Mouse (Mus musculus) hindbrain, embryonic 10.5 days (tissue): ENCODE measurements at regions not wholly inside any gene's neighbourhood (a gene's known extent, or its start where the extent isn't known, plus 50 kb on each side); places are given as distances from the start of the nearest gene placed in this dataset.

Source experiments
- DNase-seq: peaks from one replicate; pipeline ENCODE4 v3.0.0-alpha.2; 2017; ENCODE audit warnings: low spot score
- H3K27ac ChIP-seq: fragments of 300-500 bp; sonication (generic); 2 replicates; pipeline ENCODE4 v1.5.1; 2016; ENCODE audit warnings: mild to moderate bottlenecking, moderate library complexity
- H3K27me3 ChIP-seq: fragments of 300-500 bp; sonication (generic); 2 replicates; pipeline ENCODE4 v1.6.1; 2016; ENCODE audit warnings: mild to moderate bottlenecking; ENCODE audit not compliant: poor library complexity, insufficient read depth, severe bottlenecking
- H3K36me3 ChIP-seq: fragments of 300-500 bp; sonication (generic); 2 replicates; pipeline ENCODE4 v1.6.1; 2016; ENCODE audit warnings: mild to moderate bottlenecking, moderate library complexity
- H3K4me1 ChIP-seq: fragments of 300-500 bp; sonication (generic); replicated peaks from 2 replicates; pipeline ENCODE4 v1.6.1; 2016; ENCODE audit warnings: mild to moderate bottlenecking
- H3K4me3 ChIP-seq: fragments of 300-500 bp; sonication (generic); 2 replicates; pipeline ENCODE4 v1.5.1; 2016; ENCODE audit warnings: mild to moderate bottlenecking, moderate library complexity
- H3K9me3 ChIP-seq: fragments of 300-500 bp; sonication (generic); 2 replicates; pipeline ENCODE4 v1.6.1; 2016; ENCODE audit warnings: mild to moderate bottlenecking, moderate library complexity
- WGBS: fragments of 180-500 bp; shearing (Covaris S2); methylation state at CpG from one replicate; pipeline ENCODE4 v1.1.7; 2016; 5-methylcytosine and 5-hydroxymethylcytosine counted together

- Histone ChIP-seq H3K27me3 (peaks cover 89% of the 10 kb centered on the region), H3K4me3 (no peak overlapping the region), H3K9me3 (no peaks in the 10 kb centered on the region), H3K4me1 (peaks cover 11% of the 10 kb centered on the region; the same call in 1 of the 2 replicates), H3K27ac (no peak overlapping the region), H3K36me3 (no peaks in the 10 kb centered on the region)
- no peak for DNase-seq
- 96% methylated on average over 9 of the region's 9 CpGs for WGBS
These were observed 111.5 kb upstream of the Pja1 start for GRCm38 (mm10) chrX:99582611-99583010.

DNA sequence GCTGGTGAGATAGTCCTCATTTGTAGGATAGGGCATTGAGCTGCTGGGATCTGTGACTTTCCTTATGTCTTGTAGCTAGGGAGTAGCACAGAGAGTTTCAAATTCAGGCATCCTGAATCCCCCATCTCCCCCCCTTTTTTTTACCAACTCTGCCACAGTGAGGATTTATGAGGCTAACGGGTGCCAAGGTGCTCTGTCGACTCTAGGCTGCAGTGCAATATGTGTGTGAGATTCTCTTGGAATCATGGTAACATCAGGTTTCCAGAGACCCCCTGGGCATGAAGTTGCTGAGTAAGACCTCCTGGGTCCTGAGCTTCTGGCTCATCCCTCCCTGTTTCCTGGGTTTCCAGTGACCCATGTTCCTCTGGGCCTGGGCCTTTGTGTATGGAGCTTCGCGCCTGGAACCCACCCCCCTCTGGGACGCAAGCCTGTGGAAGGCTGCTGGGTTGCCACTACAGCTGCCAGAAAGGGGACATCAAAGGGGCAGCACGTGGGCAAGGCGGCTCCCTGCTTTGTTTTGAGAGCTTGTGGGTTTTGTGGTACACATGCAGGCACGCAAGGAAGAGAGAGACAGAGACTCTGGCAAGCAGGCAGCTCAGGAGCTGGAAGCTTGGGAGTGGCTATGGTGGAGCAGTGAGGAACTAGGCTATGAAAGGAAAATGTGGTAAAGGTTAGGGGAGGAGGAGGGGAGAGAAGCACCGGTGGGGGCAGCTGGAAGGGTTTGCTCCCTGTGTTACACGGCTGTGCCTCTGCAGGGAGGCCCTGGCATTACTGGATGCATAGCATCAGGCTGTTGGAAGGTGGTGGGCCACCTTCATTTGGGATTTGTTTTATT is 110.8 kb upstream of the Pja1 start:
- no peak for DNase-seq
- Histone ChIP-seq H3K4me3 (no peak overlapping the region), H3K9me3 (no peaks in the 10 kb centered on the region), H3K27ac (peak overlapping the region; percentile 29; the same call in 1 of the 2 replicates), H3K4me1 (peaks cover 11% of the 10 kb centered on the region; the same call in 1 of the 2 replicates), H3K36me3 (no peaks in the 10 kb centered on the region), H3K27me3 (peaks cover 86% of the 10 kb centered on the region)
- 39% methylated on average over 10 of the region's 10 CpGs for WGBS

DNA sequence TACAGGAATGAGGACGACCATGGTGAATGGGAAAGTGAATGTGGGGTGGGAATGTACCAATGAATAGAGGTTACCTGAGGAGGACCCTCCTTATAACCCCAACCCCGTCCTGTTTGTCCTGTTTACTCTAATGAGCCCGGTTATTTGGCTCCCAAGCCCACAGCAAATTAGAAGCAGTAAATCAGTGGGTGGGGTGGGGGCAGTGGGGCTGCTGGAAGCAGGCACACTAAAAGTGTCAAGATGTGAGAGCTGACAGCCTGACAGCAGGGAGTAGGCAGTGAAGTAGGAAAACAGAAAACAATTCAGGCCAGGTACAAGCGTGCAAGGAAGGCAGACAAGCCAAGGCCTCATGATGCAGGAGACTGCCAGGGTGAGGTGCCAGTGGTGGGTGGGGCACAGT is 108.1 kb upstream of the Pja1 start:
- Histone ChIP-seq H3K27me3 (peaks cover 84% of the 10 kb centered on the region), H3K9me3 (no peaks in the 10 kb centered on the region), H3K4me1 (peaks cover 18% of the 10 kb centered on the region), H3K4me3 (no peak overlapping the region), H3K27ac (no peak overlapping the region), H3K36me3 (no peaks in the 10 kb centered on the region)
- 67% methylated on average over 4 of the region's 4 CpGs for WGBS
- no peak for DNase-seq

GRCm38 (mm10) chrX:99578796-99579195 is 107.7 kb upstream of the Pja1 start:
- Histone ChIP-seq H3K4me3 (no peak overlapping the region), H3K27ac (no peak overlapping the region), H3K4me1 (peaks cover 18% of the 10 kb centered on the region), H3K9me3 (no peaks in the 10 kb centered on the region), H3K27me3 (peaks cover 84% of the 10 kb centered on the region), H3K36me3 (no peaks in the 10 kb centered on the region)
- DNase-seq = no peak
- WGBS = 78% methylated on average over 2 of the region's 2 CpGs

- Histone ChIP-seq H3K27me3 (peaks cover 90% of the 10 kb centered on the region), H3K4me3 (no peak overlapping the region), H3K4me1 (peaks cover 12% of the 10 kb centered on the region), H3K9me3 (no peaks in the 10 kb centered on the region), H3K27ac (peak overlapping the region; percentile 78; the same call in 1 of the 2 replicates), H3K36me3 (no peaks in the 10 kb centered on the region)
- 43% methylated on average over 5 of the region's 5 CpGs for WGBS
- DNase-seq = no peak
These were observed 104.0 kb upstream of the Pja1 start for GRCm38 (mm10) chrX:99575105-99575504.

- Histone ChIP-seq H3K4me3 (peak overlapping the region; percentile 39), H3K27me3 (peaks cover 90% of the 10 kb centered on the region), H3K9me3 (no peaks in the 10 kb centered on the region), H3K27ac (peak overlapping the region; percentile 78), H3K36me3 (no peaks in the 10 kb centered on the region), H3K4me1 (peaks cover 12% of the 10 kb centered on the region)
- peak; percentile 56 for DNase-seq
- WGBS = 27% methylated on average over 18 of the region's 18 CpGs
These were observed 103.5 kb upstream of the Pja1 start for GRCm38 (mm10) chrX:99574441-99575103.

DNA sequence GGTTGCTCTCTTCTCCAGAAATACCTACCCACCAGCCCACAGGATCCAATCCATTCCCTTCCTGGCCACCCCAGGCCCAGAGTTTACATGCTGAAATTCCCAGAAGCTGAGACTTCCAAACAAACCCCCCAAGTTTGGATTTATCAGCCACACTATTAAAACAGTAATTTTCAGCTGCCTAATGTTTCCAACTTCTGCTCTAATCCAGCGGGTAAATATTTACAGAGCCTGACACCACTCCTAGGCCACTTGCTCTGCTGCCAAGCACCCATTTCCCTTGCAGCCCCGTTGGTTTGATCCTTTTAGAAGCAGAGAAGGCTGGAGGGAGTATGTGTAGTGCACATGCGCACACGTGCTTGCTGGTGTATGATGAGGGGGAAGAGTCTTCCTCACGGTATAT is 99.1 kb upstream of the Pja1 start:
- Histone ChIP-seq H3K27ac (no peak overlapping the region), H3K9me3 (no peaks in the 10 kb centered on the region), H3K4me1 (peaks cover 26% of the 10 kb centered on the region), H3K4me3 (no peak overlapping the region), H3K27me3 (peaks cover 100% of the 10 kb centered on the region), H3K36me3 (no peaks in the 10 kb centered on the region)
- 76% methylated on average over 5 of the region's 5 CpGs for WGBS
- no peak for DNase-seq

DNA sequence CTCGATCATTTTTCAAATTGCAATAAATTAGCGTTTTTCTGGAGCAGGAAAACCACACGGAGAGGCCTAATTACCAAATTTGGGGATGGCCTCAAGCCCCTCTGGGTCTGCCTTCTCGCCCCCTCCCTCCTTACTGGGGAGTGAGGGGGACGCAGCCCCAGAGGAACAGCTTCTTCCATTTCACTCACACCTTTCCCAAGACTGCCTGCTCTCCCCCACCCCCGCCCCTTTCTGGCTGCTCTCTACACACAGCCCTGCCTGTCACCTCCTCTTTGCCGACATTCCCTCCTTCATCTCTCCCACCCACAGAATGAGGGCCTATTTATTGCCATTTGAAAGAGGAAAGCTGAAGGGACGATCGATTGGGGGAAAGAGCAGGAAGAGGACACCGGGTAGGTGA is 97.2 kb upstream of the Pja1 start:
- peak overlapping the region; percentile 78 for H3K27ac ChIP-seq
- no peaks in the 10 kb centered on the region for H3K9me3 ChIP-seq
- H3K27me3 ChIP-seq = peaks cover 100% of the 10 kb centered on the region
- DNase-seq = no peak
- H3K4me3 ChIP-seq = peak overlapping the region; percentile 38; the same call in 1 of the 2 replicates
- H3K36me3 ChIP-seq = no peaks in the 10 kb centered on the region
- 24% methylated on average over 10 of the region's 10 CpGs for WGBS
- peaks cover 22% of the 10 kb centered on the region for H3K4me1 ChIP-seq

DNA sequence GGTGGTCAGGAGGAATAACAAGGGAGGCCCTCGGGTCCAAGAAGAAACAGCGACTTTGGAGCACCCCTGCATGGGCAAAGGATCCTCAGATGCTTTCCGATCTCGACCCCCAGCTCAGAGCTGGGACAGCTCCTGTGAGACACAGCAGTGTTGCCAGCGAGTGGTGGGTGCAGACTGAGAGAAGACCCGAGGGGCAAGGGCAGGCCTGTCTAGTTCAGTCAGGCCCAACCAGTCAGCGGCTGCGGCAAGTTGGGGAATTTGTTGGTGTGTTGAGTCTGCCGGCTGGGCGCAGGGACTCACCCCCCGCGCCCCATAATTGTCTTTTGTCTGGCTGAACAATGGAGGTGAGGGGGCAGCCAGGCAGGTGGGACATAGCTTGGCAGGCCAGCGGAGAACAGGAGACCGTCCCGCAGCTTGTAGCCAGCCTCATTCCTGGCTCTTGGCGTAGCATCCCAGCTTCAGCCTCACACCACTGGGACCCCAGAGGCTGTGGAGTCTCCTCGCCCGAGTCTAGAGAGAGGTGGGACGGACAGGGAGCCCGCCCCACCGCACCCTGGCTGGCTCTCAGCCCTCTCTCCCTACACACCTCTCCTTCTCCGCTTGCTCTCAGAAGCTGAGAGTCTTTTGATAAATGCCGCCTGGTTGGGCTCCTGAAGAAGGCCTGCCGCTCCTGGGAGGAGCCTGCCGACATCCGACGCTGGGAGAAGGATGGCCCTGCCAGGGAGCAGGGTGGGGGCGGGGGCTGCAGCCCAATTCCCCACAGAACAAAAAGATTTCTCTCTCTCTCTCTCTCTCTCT is 96.5 kb upstream of the Pja1 start:
- peak overlapping the region; percentile 78 for H3K27ac ChIP-seq
- no peaks in the 10 kb centered on the region for H3K9me3 ChIP-seq
- peaks cover 100% of the 10 kb centered on the region for H3K27me3 ChIP-seq
- DNase-seq = peak; percentile 43
- 22% methylated on average over 28 of the region's 28 CpGs for WGBS
- no peaks in the 10 kb centered on the region for H3K36me3 ChIP-seq
- H3K4me1 ChIP-seq = peaks cover 22% of the 10 kb centered on the region
- peak overlapping the region; percentile 38 for H3K4me3 ChIP-seq

DNA sequence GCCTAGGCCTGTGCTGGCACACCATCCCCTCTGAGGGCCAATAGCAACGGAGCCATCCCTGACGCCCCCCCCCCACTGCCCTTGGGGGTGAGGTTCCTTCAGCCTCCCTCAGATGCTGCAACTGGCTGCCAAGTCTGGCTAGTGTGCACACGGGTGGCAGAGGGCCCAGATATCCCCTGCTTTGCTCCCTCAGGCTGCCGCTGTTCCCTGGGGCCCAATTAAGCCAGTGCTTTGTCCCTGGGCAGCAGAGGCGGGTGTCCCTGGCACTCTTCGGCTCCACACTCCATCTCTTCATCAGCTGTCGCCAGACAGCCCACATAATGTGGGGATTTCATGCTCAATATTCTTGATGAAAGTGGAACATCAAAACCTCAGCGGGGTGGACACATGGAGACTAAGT is 90.9 kb upstream of the Pja1 start:
- 54% methylated on average over 8 of the region's 8 CpGs for WGBS
- Histone ChIP-seq H3K36me3 (no peaks in the 10 kb centered on the region), H3K4me1 (peaks cover 21% of the 10 kb centered on the region), H3K9me3 (no peaks in the 10 kb centered on the region), H3K27me3 (peaks cover 100% of the 10 kb centered on the region), H3K4me3 (no peak overlapping the region), H3K27ac (no peak overlapping the region)
- peak; percentile 10 for DNase-seq

- Histone ChIP-seq H3K4me1 (peaks cover 31% of the 10 kb centered on the region), H3K4me3 (no peak overlapping the region), H3K9me3 (no peaks in the 10 kb centered on the region), H3K36me3 (no peaks in the 10 kb centered on the region), H3K27ac (no peak overlapping the region), H3K27me3 (peaks cover 99% of the 10 kb centered on the region)
- DNase-seq = no peak
- WGBS = 74% methylated on average over 2 of the region's 2 CpGs
These were observed 89.6 kb upstream of the Pja1 start for GRCm38 (mm10) chrX:99560699-99561098.

- peaks cover 25% of the 10 kb centered on the region for H3K4me1 ChIP-seq
- no peaks in the 10 kb centered on the region for H3K36me3 ChIP-seq
- H3K27me3 ChIP-seq = peaks cover 98% of the 10 kb centered on the region
- WGBS = 18% methylated on average over 8 of the region's 8 CpGs
- H3K4me3 ChIP-seq = peak overlapping the region; percentile 24
- H3K27ac ChIP-seq = peak overlapping the region; percentile 75
- DNase-seq = peak; percentile 50
- H3K9me3 ChIP-seq = no peaks in the 10 kb centered on the region
These were observed 85.8 kb upstream of the Pja1 start for GRCm38 (mm10) chrX:99556876-99557354.
